Mouse (Mus musculus): ENCODE measurements around the gene Lce6a.

Gene Lce6a

DNA sequence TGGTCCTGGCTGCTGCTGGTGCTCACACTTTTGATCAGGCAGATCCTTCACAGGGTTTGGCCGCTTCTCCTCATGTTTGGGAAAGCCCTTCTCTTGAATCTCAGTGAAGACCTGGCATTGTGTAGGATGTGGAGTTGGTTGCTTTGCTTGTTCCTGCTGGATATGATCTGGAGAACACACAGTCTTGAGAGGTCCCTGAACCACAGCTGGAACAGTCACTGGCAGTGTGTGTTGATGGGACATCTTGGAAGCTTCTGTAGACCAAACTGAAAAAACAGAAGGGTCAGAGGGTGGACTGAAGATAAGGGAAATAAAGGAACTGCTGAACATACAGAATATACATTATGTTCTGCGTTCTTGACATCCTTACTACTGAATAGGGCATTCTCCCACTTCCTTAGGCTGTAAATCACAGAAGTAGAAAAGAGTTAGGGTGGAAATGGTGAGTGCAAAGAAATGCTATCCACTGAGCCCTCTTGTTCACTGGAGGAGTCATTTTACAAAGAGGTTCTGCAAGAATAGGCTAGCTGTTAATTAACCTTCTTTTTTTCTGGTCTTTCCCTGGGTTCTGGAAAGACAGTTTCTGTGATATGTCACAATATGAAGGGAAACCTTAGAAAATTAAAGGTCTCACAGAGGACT, 48.8 kb downstream of the Lce6a start:
- no peak for DNase-seq (ENCODE audit: extremely low spot score, low read depth, low spot score)

Measured in hindlimb bud, embryonic 11.5 days (tissue).